Mouse (Mus musculus) testis, adult 2 months (tissue): ENCODE measurements around the gene Kcnk12.

ENCODE experiments used
- CTCF ChIP-seq: fragments of 200-500 bp; IDR thresholded peaks from 2 replicates; pipeline ENCODE4 v1.5.1; 2012; ENCODE audit warnings: low read depth, mild to moderate bottlenecking, inconsistent platforms, low read length, moderate library complexity; ENCODE audit not compliant: control insufficient read depth, insufficient read depth, insufficient replicate concordance
- POLR2A ChIP-seq: fragments of 200-500 bp; IDR thresholded peaks from 2 replicates; pipeline ENCODE4 v1.6.1; 2012; ENCODE audit warnings: low read depth, mild to moderate bottlenecking, inconsistent platforms, low read length, moderate library complexity; ENCODE audit not compliant: control insufficient read depth

- TF ChIP-seq CTCF: no peak
- no peak for TF ChIP-seq POLR2A
These were observed 10.1 kb downstream of the Kcnk12 start for GRCm38 (mm10) chr17:87787711-87788110.
